Mouse (Mus musculus): ENCODE measurements at regions not wholly inside any gene's neighbourhood (a gene's known extent, or its start where the extent isn't known, plus 50 kb on each side); places are given as distances from the start of the nearest gene placed in this dataset.

DNA sequence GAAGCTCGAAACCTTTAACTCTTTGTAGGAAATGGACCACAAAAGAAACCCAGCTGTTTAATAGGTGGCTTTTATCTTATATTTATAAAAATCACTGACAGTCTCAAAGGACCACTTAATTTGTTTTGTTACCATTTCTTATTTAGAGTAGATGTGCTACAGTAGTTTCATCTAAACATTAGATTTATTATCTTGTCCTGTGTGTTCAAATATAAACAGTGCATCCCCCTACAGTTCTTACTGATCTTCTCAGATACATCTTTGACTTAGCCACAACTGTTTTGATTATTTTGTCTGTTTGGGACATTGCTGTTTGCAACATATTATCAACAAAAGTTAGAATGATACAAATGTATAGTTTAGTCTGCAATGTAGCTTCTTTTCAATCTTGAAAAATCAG lies 716.5 kb downstream of the Mecom start:
- H3K27me3 ChIP-seq (ENCODE audit: control insufficient read depth, insufficient read depth, low read length) = no peaks in the 10 kb centered on the region
- no peak overlapping the region for H3K4me2 ChIP-seq (ENCODE audit: low read depth, severe bottlenecking)
- no peaks in the 10 kb centered on the region for H3K4me1 ChIP-seq (ENCODE audit: control insufficient read depth, insufficient read depth, low read length)
- DNase-seq (ENCODE audit: low spot score) (no peak), ATAC-seq (ENCODE audit: insufficient number of reproducible peaks, low FRiP score, low TSS enrichment, low read depth) (no peak)
- no peaks in the 10 kb centered on the region for H3K9me3 ChIP-seq (ENCODE audit: control insufficient read depth, low read length)
- WGBS = 75% methylated on average over 1 of the region's 1 CpGs
- no peak overlapping the region for H3K9ac ChIP-seq (ENCODE audit: low read length)
- no peak overlapping the region for H3K27ac ChIP-seq (replicated peaks; ENCODE audit: low read depth, low read length)
- H3K36me3 ChIP-seq (ENCODE audit: control insufficient read depth, insufficient read depth, low read length) = no peaks in the 10 kb centered on the region
- no peak overlapping the region for H3K4me3 ChIP-seq (ENCODE audit: low read depth, low read length)

DNA sequence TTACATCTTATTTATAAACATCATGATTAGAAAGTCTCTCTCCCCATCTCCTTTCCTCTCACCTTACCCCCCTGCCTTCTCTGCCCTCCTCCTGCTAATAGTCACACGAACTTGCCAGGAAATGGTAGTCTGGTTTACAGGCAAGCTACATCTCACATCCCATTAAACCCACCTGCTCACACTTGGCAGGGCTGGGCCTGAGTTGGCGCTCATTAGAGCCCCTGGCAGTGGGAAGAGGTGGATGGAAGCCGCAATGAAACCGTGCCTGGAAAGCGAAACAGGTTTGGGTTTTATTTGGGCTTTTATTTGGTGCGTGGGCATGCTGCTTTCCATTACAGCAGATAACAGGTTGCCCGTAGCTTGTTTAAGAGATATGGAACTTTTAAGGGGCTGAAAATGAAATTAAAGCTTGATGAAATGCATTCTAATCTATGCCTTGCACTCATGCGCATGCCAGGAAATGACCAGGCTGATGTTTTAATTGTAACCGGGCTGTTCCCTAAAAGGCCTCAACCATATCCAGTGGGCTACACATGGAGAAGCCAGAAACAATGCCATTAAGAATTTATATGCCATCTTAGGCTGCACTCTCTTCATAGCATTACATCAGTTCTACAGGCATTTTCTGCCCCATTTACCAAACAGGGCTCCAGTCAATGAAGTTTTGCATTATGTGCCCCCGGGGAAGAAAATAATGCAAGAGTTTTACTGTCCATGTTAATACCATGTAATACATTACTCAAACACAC lies 725.0 kb downstream of the Mecom start:
- H3K27me3 ChIP-seq (ENCODE audit: control insufficient read depth, insufficient read depth, low read length) = no peaks in the 10 kb centered on the region
- no peak for ATAC-seq (ENCODE audit: insufficient number of reproducible peaks, low FRiP score, low TSS enrichment, low read depth)
- no peak overlapping the region for H3K9ac ChIP-seq (ENCODE audit: low read length)
- H3K4me2 ChIP-seq (ENCODE audit: low read depth, severe bottlenecking) = no peak overlapping the region
- DNase-seq (ENCODE audit: low spot score) = no peak
- no peaks in the 10 kb centered on the region for H3K4me1 ChIP-seq (ENCODE audit: control insufficient read depth, insufficient read depth, low read length)
- 64% methylated on average over 10 of the region's 10 CpGs for WGBS
- H3K4me3 ChIP-seq (ENCODE audit: low read depth, low read length) = no peak overlapping the region
- H3K9me3 ChIP-seq (ENCODE audit: control insufficient read depth, low read length) = no peaks in the 10 kb centered on the region
- no peak overlapping the region for H3K27ac ChIP-seq (replicated peaks; ENCODE audit: low read depth, low read length)
- no peaks in the 10 kb centered on the region for H3K36me3 ChIP-seq (ENCODE audit: control insufficient read depth, insufficient read depth, low read length)

DNA sequence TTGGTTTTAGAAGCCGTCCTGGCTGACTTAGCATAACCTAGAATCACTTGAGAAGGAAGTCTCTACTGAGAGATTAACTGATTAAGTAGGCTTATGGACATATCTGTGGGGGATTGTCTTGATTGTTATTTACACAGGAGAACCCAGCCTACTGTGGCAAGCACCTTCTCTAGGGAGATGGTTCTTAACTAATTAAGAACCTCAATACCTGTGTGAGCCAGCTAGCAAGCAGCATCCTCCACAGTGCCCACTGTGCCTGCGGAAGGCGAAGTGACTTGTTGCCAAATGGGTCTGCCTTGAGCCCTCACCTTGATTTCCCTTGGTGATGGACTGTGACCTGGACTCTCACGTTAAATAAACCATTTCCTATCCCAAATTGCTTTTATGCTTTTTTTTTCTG lies 730.8 kb downstream of the Mecom start:
- Histone ChIP-seq H3K9ac (ENCODE audit: low read length) (no peak overlapping the region), H3K9me3 (ENCODE audit: control insufficient read depth, low read length) (no peaks in the 10 kb centered on the region), H3K4me1 (ENCODE audit: control insufficient read depth, insufficient read depth, low read length) (peaks cover 3% of the 10 kb centered on the region; the same call in 1 of the 2 replicates), H3K27me3 (ENCODE audit: control insufficient read depth, insufficient read depth, low read length) (no peaks in the 10 kb centered on the region), H3K36me3 (ENCODE audit: control insufficient read depth, insufficient read depth, low read length) (no peaks in the 10 kb centered on the region), H3K4me3 (ENCODE audit: low read depth, low read length) (no peak overlapping the region), H3K4me2 (ENCODE audit: low read depth, severe bottlenecking) (no peak overlapping the region), H3K27ac (replicated peaks; ENCODE audit: low read depth, low read length) (no peak overlapping the region)
- WGBS = 86% methylated on average over 4 of the region's 4 CpGs
- DNase-seq (ENCODE audit: low spot score) (no peak), ATAC-seq (ENCODE audit: insufficient number of reproducible peaks, low FRiP score, low TSS enrichment, low read depth) (no peak)

DNA sequence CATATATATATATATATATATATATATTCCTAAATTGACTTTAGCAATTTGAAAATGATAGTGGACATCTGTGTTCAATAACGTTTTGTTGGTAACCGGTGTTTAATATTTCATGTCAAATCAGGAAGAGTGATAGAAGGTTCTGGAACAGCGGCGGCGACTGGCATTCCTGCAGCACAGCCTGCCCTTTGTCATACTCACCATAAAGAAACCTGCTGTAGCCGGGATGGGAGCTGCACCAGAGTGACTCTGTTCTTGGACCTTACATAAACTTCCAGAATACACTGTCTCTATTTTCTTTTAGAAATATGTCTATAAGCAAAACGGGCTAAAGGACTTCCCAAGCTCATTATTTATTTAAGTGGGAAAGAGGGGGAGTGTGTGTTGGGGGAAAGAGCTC lies 731.5 kb downstream of the Egfem1 start:
- Histone ChIP-seq H3K9ac (ENCODE audit: low read length) (no peak overlapping the region), H3K27ac (replicated peaks; ENCODE audit: low read depth, low read length) (no peak overlapping the region), H3K4me1 (ENCODE audit: control insufficient read depth, insufficient read depth, low read length) (peaks cover 3% of the 10 kb centered on the region; the same call in 1 of the 2 replicates), H3K27me3 (ENCODE audit: control insufficient read depth, insufficient read depth, low read length) (no peaks in the 10 kb centered on the region), H3K36me3 (ENCODE audit: control insufficient read depth, insufficient read depth, low read length) (no peaks in the 10 kb centered on the region), H3K4me3 (ENCODE audit: low read depth, low read length) (no peak overlapping the region), H3K9me3 (ENCODE audit: control insufficient read depth, low read length) (no peaks in the 10 kb centered on the region), H3K4me2 (ENCODE audit: low read depth, severe bottlenecking) (no peak overlapping the region)
- DNase-seq (ENCODE audit: low spot score) = peak; percentile 52
- no peak for ATAC-seq (ENCODE audit: insufficient number of reproducible peaks, low FRiP score, low TSS enrichment, low read depth)
- 38% methylated on average over 7 of the region's 7 CpGs for WGBS

DNA sequence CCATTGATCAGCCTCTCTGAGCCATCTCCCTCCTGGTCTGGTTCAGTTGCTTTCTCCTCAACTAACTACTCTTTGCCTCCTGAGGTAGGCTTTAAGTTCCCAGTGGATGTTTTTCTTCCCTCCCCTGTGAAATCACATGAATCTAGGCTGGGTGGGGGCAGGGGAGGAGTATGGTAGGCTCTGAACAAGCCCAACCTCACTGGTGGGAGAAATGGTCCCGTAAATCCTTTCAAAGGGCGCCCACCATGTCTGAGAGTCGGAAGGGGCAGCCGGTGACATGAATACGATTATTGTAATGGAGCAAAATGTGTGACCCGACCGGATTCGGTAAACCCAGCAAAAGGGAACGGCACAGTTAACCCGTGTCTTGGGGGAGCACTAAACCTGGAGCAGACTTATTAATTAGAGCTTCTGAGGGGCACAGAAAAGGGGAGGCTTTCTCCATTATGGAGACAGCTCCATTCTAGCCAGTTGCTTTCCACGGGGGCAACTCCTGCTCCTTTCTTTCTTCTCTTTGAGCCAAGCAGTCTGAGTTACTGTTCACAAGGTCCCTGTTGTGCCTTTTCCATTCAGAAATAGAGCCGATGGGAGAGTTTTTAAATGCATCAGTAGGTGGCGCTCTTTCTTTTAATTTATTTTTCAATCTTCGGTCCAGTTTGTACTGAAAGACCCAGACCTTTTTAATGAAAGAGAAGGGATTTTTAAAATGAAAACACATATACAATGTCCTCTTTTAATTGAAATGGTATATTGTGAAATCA lies 730.8 kb downstream of the Egfem1 start:
- 37% methylated on average over 14 of the region's 14 CpGs for WGBS
- peaks cover 3% of the 10 kb centered on the region; the same call in 1 of the 2 replicates for H3K4me1 ChIP-seq (ENCODE audit: control insufficient read depth, insufficient read depth, low read length)
- peak overlapping the region; percentile 45; the same call in 1 of the 2 replicates for H3K27ac ChIP-seq (replicated peaks; ENCODE audit: low read depth, low read length)
- H3K27me3 ChIP-seq (ENCODE audit: control insufficient read depth, insufficient read depth, low read length) = no peaks in the 10 kb centered on the region
- DNase-seq (ENCODE audit: low spot score) (peak; percentile 49), ATAC-seq (ENCODE audit: insufficient number of reproducible peaks, low FRiP score, low TSS enrichment, low read depth) (peak; percentile 82)
- H3K36me3 ChIP-seq (ENCODE audit: control insufficient read depth, insufficient read depth, low read length) = no peaks in the 10 kb centered on the region
- no peak overlapping the region for H3K4me3 ChIP-seq (ENCODE audit: low read depth, low read length)
- H3K9me3 ChIP-seq (ENCODE audit: control insufficient read depth, low read length) = no peaks in the 10 kb centered on the region
- H3K4me2 ChIP-seq (ENCODE audit: low read depth, severe bottlenecking) = no peak overlapping the region
- no peak overlapping the region for H3K9ac ChIP-seq (ENCODE audit: low read length)

DNA sequence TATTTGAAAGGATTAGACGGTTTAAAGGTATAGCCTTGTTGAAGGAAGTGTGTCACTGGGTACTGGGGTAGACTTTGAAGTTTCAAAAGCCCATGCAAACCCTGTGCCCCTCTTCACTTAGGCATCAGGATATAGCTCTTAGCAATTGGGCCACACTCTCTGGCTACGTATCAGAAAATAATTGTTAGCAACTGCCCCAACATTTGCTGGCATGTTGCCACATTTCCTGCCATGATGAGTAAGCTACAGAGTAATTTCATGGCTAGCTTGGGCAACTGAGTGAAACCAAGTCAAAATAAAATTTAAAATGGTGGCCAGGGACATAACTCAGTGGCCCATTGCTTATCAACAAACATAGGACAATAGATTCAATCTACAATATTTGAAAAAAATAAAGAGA lies 724.2 kb downstream of the Egfem1 start:
- no peaks in the 10 kb centered on the region for H3K9me3 ChIP-seq (ENCODE audit: control insufficient read depth, low read length)
- 85% methylated on average over 2 of the region's 2 CpGs for WGBS
- H3K27ac ChIP-seq (replicated peaks; ENCODE audit: low read depth, low read length) = no peak overlapping the region
- H3K27me3 ChIP-seq (ENCODE audit: control insufficient read depth, insufficient read depth, low read length) = no peaks in the 10 kb centered on the region
- no peaks in the 10 kb centered on the region for H3K36me3 ChIP-seq (ENCODE audit: control insufficient read depth, insufficient read depth, low read length)
- DNase-seq (ENCODE audit: low spot score) (no peak), ATAC-seq (ENCODE audit: insufficient number of reproducible peaks, low FRiP score, low TSS enrichment, low read depth) (no peak)
- no peak overlapping the region for H3K4me2 ChIP-seq (ENCODE audit: low read depth, severe bottlenecking)
- 0 out of 2 replicates have a peak, but pooled peaks cover 2% of the 10 kb centered on the region for H3K4me1 ChIP-seq (ENCODE audit: control insufficient read depth, insufficient read depth, low read length)
- H3K9ac ChIP-seq (ENCODE audit: low read length) = no peak overlapping the region
- no peak overlapping the region for H3K4me3 ChIP-seq (ENCODE audit: low read depth, low read length)

DNA sequence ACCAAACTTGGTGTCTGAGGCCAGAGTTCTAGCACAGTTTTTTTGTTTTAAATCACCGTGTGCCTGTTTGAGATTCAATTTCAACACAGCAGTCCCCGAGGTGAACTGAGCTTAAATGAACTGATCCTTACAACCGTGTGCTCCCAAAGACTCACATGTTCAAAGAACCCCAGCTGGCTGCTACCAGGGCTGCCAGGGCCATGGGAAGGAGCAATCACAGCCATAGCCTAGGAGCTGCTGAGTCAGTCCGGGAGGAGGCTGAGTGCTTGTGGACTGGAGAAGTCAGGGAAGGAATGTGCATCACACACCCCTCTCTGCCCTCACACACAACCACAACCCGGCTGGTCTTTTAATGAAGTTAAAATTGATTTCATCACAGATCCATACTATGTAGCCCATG lies 721.6 kb downstream of the Egfem1 start:
- H3K27me3 ChIP-seq (ENCODE audit: control insufficient read depth, insufficient read depth, low read length) = no peaks in the 10 kb centered on the region
- ATAC-seq (ENCODE audit: insufficient number of reproducible peaks, low FRiP score, low TSS enrichment, low read depth) = peak; percentile 31; the same call in 1 of the 2 replicates
- 0 out of 2 replicates have a peak, but pooled peaks cover 2% of the 10 kb centered on the region for H3K4me1 ChIP-seq (ENCODE audit: control insufficient read depth, insufficient read depth, low read length)
- 28% methylated on average over 5 of the region's 5 CpGs for WGBS
- H3K9me3 ChIP-seq (ENCODE audit: control insufficient read depth, low read length) = no peaks in the 10 kb centered on the region
- H3K4me2 ChIP-seq (ENCODE audit: low read depth, severe bottlenecking) = no peak overlapping the region
- no peak overlapping the region for H3K9ac ChIP-seq (ENCODE audit: low read length)
- DNase-seq (ENCODE audit: low spot score) = peak; percentile 42
- H3K27ac ChIP-seq (replicated peaks; ENCODE audit: low read depth, low read length) = no peak overlapping the region; the same call in 1 of the 2 replicates
- no peak overlapping the region for H3K4me3 ChIP-seq (ENCODE audit: low read depth, low read length)
- H3K36me3 ChIP-seq (ENCODE audit: control insufficient read depth, insufficient read depth, low read length) = no peaks in the 10 kb centered on the region

DNA sequence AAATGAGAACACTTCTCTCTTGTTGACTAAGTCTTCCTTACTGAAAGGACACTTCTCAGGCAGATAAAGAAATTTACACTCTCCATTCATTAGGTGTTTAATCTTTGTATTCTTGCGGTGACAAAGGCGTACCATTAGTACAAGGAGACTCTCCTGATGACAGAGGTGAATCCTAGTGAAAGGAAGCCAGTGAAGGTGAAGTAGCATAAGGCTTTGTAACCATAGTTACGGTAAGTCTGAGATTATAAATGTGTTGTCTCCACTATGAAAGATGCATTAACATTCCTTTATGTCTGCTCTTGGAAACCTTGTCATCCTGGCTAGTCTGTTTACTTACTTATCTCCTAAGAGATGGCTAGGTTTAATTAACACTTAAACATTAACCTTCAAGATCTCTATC lies 719.3 kb downstream of the Egfem1 start:
- Histone ChIP-seq H3K4me3 (ENCODE audit: low read depth, low read length) (no peak overlapping the region), H3K4me1 (ENCODE audit: control insufficient read depth, insufficient read depth, low read length) (0 out of 2 replicates have a peak, but pooled peaks cover 2% of the 10 kb centered on the region), H3K27ac (replicated peaks; ENCODE audit: low read depth, low read length) (no peak overlapping the region), H3K36me3 (ENCODE audit: control insufficient read depth, insufficient read depth, low read length) (no peaks in the 10 kb centered on the region), H3K4me2 (ENCODE audit: low read depth, severe bottlenecking) (no peak overlapping the region), H3K27me3 (ENCODE audit: control insufficient read depth, insufficient read depth, low read length) (no peaks in the 10 kb centered on the region), H3K9me3 (ENCODE audit: control insufficient read depth, low read length) (no peaks in the 10 kb centered on the region), H3K9ac (ENCODE audit: low read length) (no peak overlapping the region)
- ATAC-seq (ENCODE audit: insufficient number of reproducible peaks, low FRiP score, low TSS enrichment, low read depth) (no peak), DNase-seq (ENCODE audit: low spot score) (no peak)
- WGBS = 92% methylated on average over 3 of the region's 3 CpGs
